Mouse (Mus musculus) neural tube, embryonic 12.5 days (tissue): ENCODE results near the gene Adam12. TPM values are rescaled to one million over a fixed set of nuclear protein-coding genes. Genes with fewer than 3 reads are reported as not detected.

Experiments
- ATAC-seq: fragments of 200-750 bp; cut with Nextera tagmentation; 2 replicates; pipeline ENCODE4 v1.8.0; 2017; ENCODE audit warnings: low read depth, mild to moderate bottlenecking, moderate TSS enrichment, moderate library complexity; ENCODE audit not compliant: low FRiP score
- H3K27ac ChIP-seq: fragments of 300-500 bp; sonication (generic); 2 replicates; pipeline ENCODE4 v1.5.1; 2016
- H3K27me3 ChIP-seq: fragments of 300-500 bp; sonication (generic); replicated peaks from 2 replicates; pipeline ENCODE4 v1.6.1; 2016; ENCODE audit warnings: mild to moderate bottlenecking
- H3K36me3 ChIP-seq: fragments of 300-500 bp; sonication (generic); 2 replicates; pipeline ENCODE4 v1.6.1; 2016; ENCODE audit warnings: mild to moderate bottlenecking
- H3K4me1 ChIP-seq: fragments of 300-500 bp; sonication (generic); 2 replicates; pipeline ENCODE4 v1.6.1; 2016
- H3K4me2 ChIP-seq: fragments of 300-500 bp; sonication (generic); replicated peaks from 2 replicates; pipeline ENCODE4 v1.6.1; 2016; ENCODE audit warnings: mild to moderate bottlenecking
- H3K4me3 ChIP-seq: fragments of 300-500 bp; sonication (generic); 2 replicates; pipeline ENCODE4 v1.5.1; 2016
- H3K9ac ChIP-seq: fragments of 300-500 bp; sonication (generic); 2 replicates; pipeline ENCODE4 v1.6.1; 2016; ENCODE audit warnings: mild to moderate bottlenecking
- H3K9me3 ChIP-seq: fragments of 300-500 bp; sonication (generic); 2 replicates; pipeline ENCODE4 v1.6.1; 2016; ENCODE audit warnings: mild to moderate bottlenecking
- WGBS: fragments of 180-500 bp; shearing (Covaris S2); methylation state at CpG from one replicate; pipeline ENCODE4 v1.1.7; 2016; 5-methylcytosine and 5-hydroxymethylcytosine counted together
- polyA plus RNA-seq: library from polyadenylated mRNA; unstranded; fragments of >200 nt; fragmentation: Nextera tagmentation; extraction: Ambion mirVana; gene quantifications from 2 replicates; pipeline ENCODE4 v1.2.1, GENCODE M21; 2016

The Adam12 gene
- polyA plus RNA-seq, 1 experiment from 2014 or later, result 3.9 TPM

GRCm38 (mm10) chr7:134139291-134139949, 92.5 kb downstream of the Adam12 start:
- Histone ChIP-seq H3K27ac (no peak overlapping the region), H3K4me2 (no peak overlapping the region), H3K27me3 (no peaks in the 10 kb centered on the region), H3K9ac (no peak overlapping the region), H3K36me3 (no peaks in the 10 kb centered on the region), H3K4me3 (no peak overlapping the region), H3K4me1 (peaks cover 8% of the 10 kb centered on the region), H3K9me3 (no peaks in the 10 kb centered on the region)
- ATAC-seq, result no peak
- WGBS, result 43% methylated on average over 4 of the region's 4 CpGs

DNA sequence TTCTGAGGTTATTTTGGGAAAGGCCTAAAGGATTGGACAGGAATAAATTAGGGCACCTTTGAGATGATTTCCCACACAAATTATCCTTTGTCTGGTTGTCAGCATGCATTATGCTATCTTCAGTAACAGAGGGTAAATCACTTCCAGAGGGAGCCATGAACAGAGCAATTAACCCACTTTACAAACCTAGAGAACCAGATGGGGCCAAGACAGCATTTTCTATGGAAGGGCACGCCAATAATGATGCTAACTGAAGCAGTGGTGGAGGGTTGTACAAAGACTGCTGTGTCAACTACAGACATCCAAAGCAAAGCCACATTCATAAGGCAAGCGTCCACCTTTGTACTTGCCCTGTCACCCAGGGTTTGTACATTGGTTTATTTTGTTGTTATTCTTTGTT, 99.6 kb downstream of the Adam12 start:
- Histone ChIP-seq H3K27ac (no peak overlapping the region), H3K4me1 (peaks cover 7% of the 10 kb centered on the region; the same call in 1 of the 2 replicates), H3K36me3 (no peaks in the 10 kb centered on the region), H3K9me3 (no peaks in the 10 kb centered on the region), H3K9ac (no peak overlapping the region), H3K4me2 (no peak overlapping the region), H3K27me3 (no peaks in the 10 kb centered on the region), H3K4me3 (no peak overlapping the region)
- ATAC-seq, result peak; percentile 66; the same call in 1 of the 2 replicates
- WGBS, result 19% methylated on average over 2 of the region's 2 CpGs

- peaks cover 7% of the 10 kb centered on the region; the same call in 1 of the 2 replicates for H3K4me1 ChIP-seq
- H3K27ac ChIP-seq, result no peak overlapping the region
- no peak for ATAC-seq
These were observed 103.8 kb downstream of the Adam12 start for GRCm38 (mm10) chr7:134128087-134128522.

GRCm38 (mm10) chr7:134121397-134121796, 110.5 kb downstream of the Adam12 start:
- Histone ChIP-seq H3K36me3 (no peaks in the 10 kb centered on the region), H3K27ac (no peak overlapping the region), H3K9me3 (no peaks in the 10 kb centered on the region), H3K4me2 (no peak overlapping the region), H3K27me3 (no peaks in the 10 kb centered on the region), H3K4me1 (no peaks in the 10 kb centered on the region), H3K4me3 (no peak overlapping the region), H3K9ac (no peak overlapping the region)
- no peak for ATAC-seq
- WGBS, result 32% methylated on average over 2 of the region's 2 CpGs

More at GRCm38 (mm10) chr7:134128087-134128522, 103.8 kb downstream of the Adam12 start:
- H3K9me3 ChIP-seq, result no peaks in the 10 kb centered on the region
- no peak overlapping the region for H3K4me3 ChIP-seq
- no peaks in the 10 kb centered on the region for H3K27me3 ChIP-seq
- 86% methylated on average over 5 of the region's 5 CpGs for WGBS
- no peaks in the 10 kb centered on the region for H3K36me3 ChIP-seq
- no peak overlapping the region for H3K4me2 ChIP-seq
- H3K9ac ChIP-seq, result no peak overlapping the region

GRCm38 (mm10) chr7:134115438-134115837, 116.5 kb downstream of the Adam12 start:
- no peaks in the 10 kb centered on the region for H3K27me3 ChIP-seq
- H3K9me3 ChIP-seq, result no peaks in the 10 kb centered on the region
- no peak overlapping the region for H3K27ac ChIP-seq
- no peaks in the 10 kb centered on the region for H3K36me3 ChIP-seq
- 84% methylated on average over 8 of the region's 8 CpGs for WGBS
- ATAC-seq, result no peak
- H3K4me3 ChIP-seq, result no peak overlapping the region
- H3K9ac ChIP-seq, result no peak overlapping the region
- H3K4me2 ChIP-seq, result no peak overlapping the region
- no peaks in the 10 kb centered on the region; the same call in 1 of the 2 replicates for H3K4me1 ChIP-seq

GRCm38 (mm10) chr7:134114311-134115188, 117.4 kb downstream of the Adam12 start:
- H3K9me3 ChIP-seq, result no peaks in the 10 kb centered on the region

DNA sequence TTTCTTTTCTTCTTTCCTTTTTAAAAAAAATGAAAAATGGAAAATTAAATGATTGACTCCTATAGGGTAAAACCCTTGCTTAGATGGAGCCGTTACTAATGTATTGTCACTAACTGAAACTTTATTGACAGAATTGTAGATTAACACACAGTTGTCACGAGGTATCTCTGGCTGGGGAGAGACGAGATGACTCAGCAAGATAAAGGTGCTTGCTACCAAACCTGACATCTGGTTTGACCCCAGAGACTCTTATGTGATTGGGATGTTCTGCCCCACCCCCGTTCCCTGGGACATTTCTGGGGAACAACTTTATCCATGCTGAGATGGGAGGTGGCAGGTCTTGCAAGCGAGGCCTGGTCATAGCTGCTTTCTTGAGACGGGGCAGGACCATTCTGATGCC, 118.1 kb downstream of the Adam12 start:
- no peaks in the 10 kb centered on the region for H3K27me3 ChIP-seq
- no peak for ATAC-seq
- no peak overlapping the region for H3K4me2 ChIP-seq
- no peak overlapping the region for H3K9ac ChIP-seq
- H3K27ac ChIP-seq, result no peak overlapping the region
- no peaks in the 10 kb centered on the region for H3K36me3 ChIP-seq
- no peak overlapping the region for H3K4me3 ChIP-seq
- no peaks in the 10 kb centered on the region; the same call in 1 of the 2 replicates for H3K4me1 ChIP-seq
- no peaks in the 10 kb centered on the region for H3K9me3 ChIP-seq
- 71% methylated on average over 6 of the region's 6 CpGs for WGBS

More at GRCm38 (mm10) chr7:134114311-134115188, 117.4 kb downstream of the Adam12 start:
- Histone ChIP-seq H3K9ac (no peak overlapping the region), H3K27me3 (no peaks in the 10 kb centered on the region), H3K36me3 (no peaks in the 10 kb centered on the region), H3K4me1 (no peaks in the 10 kb centered on the region; the same call in 1 of the 2 replicates), H3K4me2 (no peak overlapping the region), H3K27ac (no peak overlapping the region), H3K4me3 (no peak overlapping the region)
- no peak for ATAC-seq
- WGBS, result 64% methylated on average over 9 of the region's 9 CpGs

DNA sequence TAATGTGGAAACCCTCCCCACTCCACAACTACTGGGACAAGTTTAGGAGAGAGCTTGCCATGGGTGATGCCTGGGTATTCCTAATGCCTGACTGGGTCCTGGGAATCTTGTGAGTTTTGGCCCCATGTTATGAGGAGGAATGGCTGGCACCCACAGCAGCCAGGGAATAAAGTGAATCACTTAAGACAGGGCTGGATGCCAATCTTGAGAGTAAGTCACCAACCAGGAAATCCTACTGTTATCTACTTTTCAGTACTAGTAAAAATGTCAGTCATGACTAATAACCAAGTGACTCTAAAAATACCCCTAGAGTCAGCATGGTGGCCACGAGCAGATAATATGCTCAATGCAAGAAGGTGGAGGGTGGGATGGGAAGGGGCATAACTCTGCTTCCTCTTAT, 121.8 kb downstream of the Adam12 start:
- Histone ChIP-seq H3K4me2 (no peak overlapping the region), H3K27me3 (no peaks in the 10 kb centered on the region), H3K27ac (no peak overlapping the region), H3K4me1 (no peaks in the 10 kb centered on the region; the same call in 1 of the 2 replicates), H3K36me3 (no peaks in the 10 kb centered on the region), H3K4me3 (no peak overlapping the region), H3K9ac (no peak overlapping the region), H3K9me3 (no peaks in the 10 kb centered on the region)
- WGBS, result 90% methylated on average over 1 of the region's 1 CpGs
- ATAC-seq, result no peak

DNA sequence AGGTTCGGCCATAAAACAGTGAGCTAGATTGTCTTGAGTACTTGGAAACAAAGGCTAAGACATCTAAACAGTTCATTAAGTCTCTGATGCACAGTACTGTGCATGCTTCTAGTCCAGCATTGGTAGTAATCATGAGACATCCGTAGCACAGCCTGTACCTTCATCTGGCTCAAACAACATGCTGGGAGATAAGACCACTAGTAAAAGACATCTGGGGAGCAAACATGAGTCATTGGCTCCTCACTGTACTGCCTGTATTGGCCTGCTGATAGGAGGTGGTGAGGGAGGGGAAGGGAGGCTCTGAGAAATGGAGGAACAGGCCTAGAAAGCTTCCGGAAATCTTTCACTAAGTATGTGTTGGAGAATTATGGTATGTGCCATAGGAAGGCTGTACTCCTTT, 124.1 kb downstream of the Adam12 start:
- H3K9ac ChIP-seq, result no peak overlapping the region
- WGBS, result 75% methylated on average over 3 of the region's 3 CpGs
- H3K27ac ChIP-seq, result no peak overlapping the region
- ATAC-seq, result no peak
- H3K4me1 ChIP-seq, result no peaks in the 10 kb centered on the region
- H3K9me3 ChIP-seq, result no peaks in the 10 kb centered on the region
- no peak overlapping the region for H3K4me2 ChIP-seq
- H3K36me3 ChIP-seq, result no peaks in the 10 kb centered on the region
- H3K27me3 ChIP-seq, result no peaks in the 10 kb centered on the region
- no peak overlapping the region for H3K4me3 ChIP-seq

GRCm38 (mm10) chr7:134099010-134099409, 132.9 kb downstream of the Adam12 start:
- H3K4me3 ChIP-seq, result no peak overlapping the region
- H3K9ac ChIP-seq, result no peak overlapping the region
- H3K27ac ChIP-seq, result no peak overlapping the region
- no peaks in the 10 kb centered on the region for H3K9me3 ChIP-seq
- H3K4me2 ChIP-seq, result no peak overlapping the region
- no peaks in the 10 kb centered on the region for H3K4me1 ChIP-seq
- WGBS, result 72% methylated on average over 4 of the region's 4 CpGs
- no peak for ATAC-seq
- no peaks in the 10 kb centered on the region for H3K27me3 ChIP-seq
- H3K36me3 ChIP-seq, result no peaks in the 10 kb centered on the region

DNA sequence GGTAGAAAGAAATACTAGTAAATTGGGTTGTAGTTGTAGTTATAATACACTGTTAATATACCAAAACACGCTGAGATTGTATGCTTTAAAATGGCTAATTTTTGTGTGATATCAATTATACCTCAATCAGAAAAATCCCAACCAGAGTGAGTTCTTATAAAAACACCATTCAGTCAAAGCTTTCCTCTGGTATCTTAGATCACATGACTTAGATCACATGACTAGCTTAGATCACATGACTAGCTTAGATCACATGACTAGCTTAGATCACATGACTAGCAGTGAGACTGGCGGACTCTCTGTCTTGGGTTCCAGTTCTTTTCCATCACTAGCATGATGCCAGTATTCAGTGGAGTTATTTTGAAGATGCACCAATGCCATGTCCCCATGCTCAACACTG, 134.1 kb downstream of the Adam12 start:
- Histone ChIP-seq H3K4me3 (no peak overlapping the region), H3K36me3 (no peaks in the 10 kb centered on the region), H3K9ac (no peak overlapping the region), H3K9me3 (no peaks in the 10 kb centered on the region), H3K27ac (no peak overlapping the region), H3K27me3 (no peaks in the 10 kb centered on the region), H3K4me1 (no peaks in the 10 kb centered on the region), H3K4me2 (no peak overlapping the region)
- WGBS, result 93% methylated on average over 2 of the region's 2 CpGs
- ATAC-seq, result no peak

DNA sequence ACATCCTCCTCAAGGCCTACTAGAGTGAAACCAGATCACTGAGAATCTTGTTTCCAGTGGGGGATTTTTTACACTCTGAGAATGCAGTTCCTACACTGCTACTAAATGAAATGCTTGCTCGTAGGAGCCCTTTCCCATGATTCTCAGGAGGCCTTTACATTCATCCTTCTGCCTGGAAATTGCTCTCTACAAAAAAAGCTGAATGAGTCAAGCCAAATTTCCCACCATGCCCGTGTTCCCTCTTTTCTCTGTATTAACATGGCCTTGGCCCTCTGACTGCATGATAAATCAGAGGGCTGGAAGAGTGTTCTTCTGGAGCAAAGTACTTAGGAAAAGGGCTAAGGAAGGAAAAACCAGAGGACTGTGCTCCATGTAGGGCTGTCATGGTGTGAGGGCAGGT, 138.1 kb downstream of the Adam12 start:
- no peak overlapping the region for H3K4me2 ChIP-seq
- WGBS, result 54% methylated on average over 2 of the region's 2 CpGs
- no peak overlapping the region for H3K27ac ChIP-seq
- H3K9me3 ChIP-seq, result no peaks in the 10 kb centered on the region
- no peaks in the 10 kb centered on the region for H3K27me3 ChIP-seq
- ATAC-seq, result no peak
- no peaks in the 10 kb centered on the region for H3K36me3 ChIP-seq
- no peak overlapping the region for H3K4me3 ChIP-seq
- H3K4me1 ChIP-seq, result no peaks in the 10 kb centered on the region
- H3K9ac ChIP-seq, result no peak overlapping the region
